Mouse (Mus musculus) spleen, adult 2 months (tissue): Measurements from ENCODE around the gene Sema6d. TPM values are rescaled to one million over a fixed set of nuclear protein-coding genes. Genes with fewer than 3 reads are reported as not detected.

Experiments used
- DNase-seq, 2 experiments: peaks; one replicate each; pipeline versions ENCODE4 v3.0.0 to v3.0.0-alpha.2; 2012 to 2021; ENCODE audit warnings: low spot score in 2 of 2, low read depth in 1 of 2
- H3K27ac ChIP-seq: fragments of 200-500 bp; 2 replicates; pipeline ENCODE4 v1.5.1; 2012; ENCODE audit warnings: low read length, inconsistent platforms; ENCODE audit not compliant: insufficient read depth
- H3K27me3 ChIP-seq: fragments of 200-500 bp; 2 replicates; pipeline ENCODE4 v1.6.1; 2012; ENCODE audit warnings: mild to moderate bottlenecking, moderate library complexity, low read length, inconsistent platforms; ENCODE audit not compliant: control insufficient read depth, insufficient read depth
- H3K36me3 ChIP-seq: fragments of 200-500 bp; 2 replicates; pipeline ENCODE4 v1.6.1; 2012; ENCODE audit warnings: mild to moderate bottlenecking, low read length, inconsistent platforms; ENCODE audit not compliant: control insufficient read depth, insufficient read depth
- H3K4me1 ChIP-seq: fragments of 200-500 bp; 2 replicates; pipeline ENCODE4 v1.6.1; 2011; ENCODE audit warnings: inconsistent platforms; ENCODE audit not compliant: control insufficient read depth, insufficient read depth, insufficient read length
- H3K4me3 ChIP-seq: fragments of 200-500 bp; 2 replicates; pipeline ENCODE4 v1.5.1; 2011; ENCODE audit warnings: mild to moderate bottlenecking, inconsistent platforms; ENCODE audit not compliant: insufficient read depth, insufficient read length; ENCODE audit errors: extremely low read depth
- CTCF ChIP-seq: fragments of 200-500 bp; IDR thresholded peaks from 2 replicates; pipeline ENCODE4 v1.5.1; 2011; ENCODE audit warnings: mild to moderate bottlenecking, inconsistent platforms; ENCODE audit not compliant: insufficient read depth, insufficient read length, insufficient replicate concordance; ENCODE audit errors: extremely low read depth
- POLR2A ChIP-seq: fragments of 200-500 bp; IDR thresholded peaks from 2 replicates; pipeline ENCODE4 v1.6.1; 2011; ENCODE audit warnings: low read depth, low read length, inconsistent platforms
- WGBS: fragments of 180-500 bp; shearing (Covaris S2); methylation state at CpG from one replicate; pipeline ENCODE4 v1.1.7; 2018; 5-methylcytosine and 5-hydroxymethylcytosine counted together
- polyA plus RNA-seq: library from polyadenylated mRNA; depleted of rRNA; stranded (reverse); fragments of >200 nt; gene quantifications from 2 replicates; pipeline ENCODE4 v1.2.3, GENCODE M21; 2012

Sema6d gene
- polyA plus RNA-seq, 1 experiment, result 8.9 TPM

DNA sequence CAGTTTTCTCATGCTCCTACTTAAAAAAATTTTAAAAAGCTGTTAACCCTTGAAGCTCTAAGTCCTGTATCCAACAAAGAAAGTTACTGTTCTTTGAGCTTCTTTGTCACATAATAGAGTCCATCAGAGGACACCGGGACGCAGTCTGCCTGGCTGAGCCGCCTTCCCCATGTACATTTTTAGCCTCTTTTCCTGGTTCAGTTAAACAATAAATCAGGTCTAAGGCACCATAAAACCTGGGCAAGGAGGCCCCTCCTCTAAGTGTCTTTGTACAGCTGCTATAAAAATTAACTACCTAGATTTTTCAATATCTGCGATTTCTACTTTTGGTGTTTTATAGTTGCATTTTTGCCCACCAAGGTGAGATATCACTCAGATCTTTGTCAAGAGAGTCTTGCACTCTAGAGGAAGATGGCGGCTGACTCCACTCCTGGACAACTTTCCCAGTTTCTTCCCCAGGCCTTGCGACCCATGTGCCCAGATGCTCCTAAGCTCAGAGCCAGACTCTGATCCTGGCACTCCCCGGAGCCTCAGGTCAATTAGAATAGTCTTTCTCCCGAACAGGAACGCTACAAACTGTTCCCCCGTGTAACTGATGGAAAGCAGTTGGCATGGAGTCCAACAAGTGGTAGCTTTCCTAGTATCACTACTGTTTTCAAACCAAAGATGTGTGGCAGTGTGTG lies 534.6 kb downstream of the Sema6d start:
- no peak for TF ChIP-seq POLR2A
- no peak for TF ChIP-seq CTCF
- no peaks in the 10 kb centered on the region for H3K27me3 ChIP-seq
- 92% methylated on average over 10 of the region's 10 CpGs for WGBS
- DNase-seq, result no peak
- H3K4me1 ChIP-seq, result peaks cover 6% of the 10 kb centered on the region
- H3K27ac ChIP-seq, result no peak overlapping the region
- no peaks in the 10 kb centered on the region for H3K36me3 ChIP-seq
- H3K4me3 ChIP-seq, result no peak overlapping the region

DNA sequence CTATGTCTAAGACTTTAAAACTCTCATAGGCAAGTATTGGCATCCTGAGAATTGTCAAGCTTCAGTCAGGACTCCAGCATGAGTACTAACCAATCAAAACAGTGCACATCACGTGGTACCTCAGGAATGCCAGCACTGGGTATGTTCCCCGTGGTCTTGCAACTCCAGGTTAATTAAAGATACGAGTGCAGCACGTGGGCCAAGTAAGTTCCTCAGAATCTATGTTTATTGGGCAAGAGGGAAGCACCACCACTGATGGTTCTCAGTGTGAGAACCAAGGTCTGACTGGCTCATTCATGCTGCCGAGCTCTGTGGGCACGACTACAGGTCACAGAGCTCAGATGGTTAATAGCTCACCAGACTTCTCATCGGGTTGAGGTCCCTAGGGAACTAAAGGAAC lies 536.7 kb downstream of the Sema6d start:
- Histone ChIP-seq H3K27ac (no peak overlapping the region), H3K4me3 (no peak overlapping the region), H3K36me3 (no peaks in the 10 kb centered on the region), H3K27me3 (no peaks in the 10 kb centered on the region), H3K4me1 (peaks cover 6% of the 10 kb centered on the region)
- no peak for DNase-seq
- TF ChIP-seq POLR2A (no peak), CTCF (no peak)
- 79% methylated on average over 7 of the region's 7 CpGs for WGBS

DNA sequence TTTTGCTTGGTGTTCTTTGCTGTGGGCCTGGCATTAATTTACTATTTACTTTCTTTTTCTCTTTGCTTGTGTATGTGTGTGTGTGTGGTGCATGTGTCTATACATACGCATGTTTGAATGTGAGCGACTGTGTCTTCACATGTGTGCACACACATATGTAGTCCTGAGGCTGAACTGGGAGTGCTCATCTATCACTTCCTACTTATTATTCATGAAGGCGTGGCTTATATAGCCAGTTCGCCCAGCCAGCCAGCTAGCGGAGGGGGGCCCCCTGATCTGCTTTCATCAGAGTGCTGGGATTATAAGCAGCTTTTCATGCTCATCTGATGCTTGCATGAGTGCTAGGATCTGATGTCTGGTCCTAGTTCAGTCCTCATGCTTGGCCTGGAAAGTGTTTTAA lies 537.9 kb downstream of the Sema6d start:
- H3K4me1 ChIP-seq, result no peaks in the 10 kb centered on the region; the same call in none of the 2 replicates
- WGBS, result 78% methylated on average over 5 of the region's 5 CpGs
- TF ChIP-seq POLR2A (no peak), CTCF (no peak)
- DNase-seq, result no peak
- no peak overlapping the region for H3K4me3 ChIP-seq
- no peaks in the 10 kb centered on the region for H3K27me3 ChIP-seq
- H3K27ac ChIP-seq, result no peak overlapping the region
- no peaks in the 10 kb centered on the region for H3K36me3 ChIP-seq

- TF ChIP-seq CTCF (no peak), POLR2A (no peak)
- Histone ChIP-seq H3K4me1 (no peaks in the 10 kb centered on the region; the same call in none of the 2 replicates), H3K4me3 (no peak overlapping the region), H3K27ac (no peak overlapping the region), H3K27me3 (no peaks in the 10 kb centered on the region), H3K36me3 (no peaks in the 10 kb centered on the region)
- 91% methylated on average over 7 of the region's 7 CpGs for WGBS
- DNase-seq, result no peak
Measured at GRCm38 (mm10) chr2:124628701-124629100, 538.9 kb downstream of the Sema6d start.

GRCm38 (mm10) chr2:124634400-124634998 lies 544.7 kb downstream of the Sema6d start:
- H3K4me3 ChIP-seq, result no peak overlapping the region
- no peak for TF ChIP-seq CTCF
- no peak for TF ChIP-seq POLR2A
- DNase-seq, result no peak
- H3K27ac ChIP-seq, result no peak overlapping the region
- H3K27me3 ChIP-seq, result no peaks in the 10 kb centered on the region
- no peaks in the 10 kb centered on the region for H3K36me3 ChIP-seq
- WGBS, result 87% methylated on average over 7 of the region's 7 CpGs
- H3K4me1 ChIP-seq, result no peaks in the 10 kb centered on the region; the same call in 1 of the 2 replicates

- 80% methylated on average over 8 of the region's 8 CpGs for WGBS
- Histone ChIP-seq H3K36me3 (no peaks in the 10 kb centered on the region), H3K4me3 (no peak overlapping the region), H3K27ac (no peak overlapping the region), H3K27me3 (no peaks in the 10 kb centered on the region), H3K4me1 (no peaks in the 10 kb centered on the region)
- DNase-seq, result no peak
- TF ChIP-seq POLR2A (no peak), CTCF (no peak)
Measured at GRCm38 (mm10) chr2:124635271-124635865, 545.6 kb downstream of the Sema6d start.

DNA sequence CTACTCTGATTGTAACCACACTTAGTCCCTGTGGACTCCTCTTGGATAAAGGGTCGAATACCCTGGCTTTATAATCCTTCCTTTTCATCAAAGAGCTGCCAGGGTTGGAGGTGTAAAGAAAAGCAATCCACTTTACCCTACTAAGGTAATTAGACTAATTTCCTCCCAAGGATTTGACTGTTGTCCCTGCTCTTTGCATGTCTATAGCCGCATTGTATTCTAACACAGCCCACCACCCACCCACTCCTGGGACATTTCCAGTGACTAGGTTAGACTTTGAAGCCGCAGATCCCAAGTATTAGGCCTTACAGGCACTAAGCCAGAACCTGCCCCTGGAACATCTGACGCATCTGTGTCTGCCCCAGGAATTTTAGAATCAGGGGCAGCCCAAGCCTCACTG lies 547.3 kb downstream of the Sema6d start:
- no peak for TF ChIP-seq POLR2A
- no peak for TF ChIP-seq CTCF
- H3K36me3 ChIP-seq, result no peaks in the 10 kb centered on the region
- H3K4me3 ChIP-seq, result no peak overlapping the region
- H3K4me1 ChIP-seq, result no peaks in the 10 kb centered on the region
- H3K27me3 ChIP-seq, result no peaks in the 10 kb centered on the region
- no peak overlapping the region for H3K27ac ChIP-seq
- no peak for DNase-seq
- 86% methylated on average over 4 of the region's 4 CpGs for WGBS
